Mouse (Mus musculus) retina, embryonic 14.5 days (tissue): ENCODE results near the gene Rnf180.

Source experiments
- DNase-seq: peaks from one replicate; pipeline ENCODE4 v3.0.0-alpha.2; 2015; ENCODE audit warnings: low spot score

Rnf180 gene

GRCm38 (mm10) chr13:105250767-105251166 is 43.8 kb downstream of the Rnf180 start:
- DNase-seq: no peak

DNA sequence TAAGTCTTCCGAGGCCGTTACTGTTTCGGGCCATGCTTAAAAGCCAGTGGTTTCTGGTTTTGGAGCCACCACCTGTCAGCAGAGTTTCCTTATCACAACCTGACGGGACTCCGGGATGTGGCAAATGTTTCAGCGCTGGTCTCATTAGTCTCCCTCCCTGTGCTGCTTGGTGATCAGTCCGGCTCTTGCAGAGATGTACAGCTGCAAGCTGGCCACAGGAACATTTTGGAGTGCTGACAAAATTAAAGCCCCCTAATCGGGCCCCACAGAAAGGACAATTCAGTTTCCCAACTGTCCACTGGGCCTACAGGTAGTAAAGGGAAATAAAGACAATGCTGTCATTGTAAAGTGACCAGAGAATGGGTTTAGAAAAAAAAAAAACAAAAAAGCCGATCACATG is 44.4 kb downstream of the Rnf180 start:
- DNase-seq: peak; percentile 22

GRCm38 (mm10) chr13:105249599-105249998 is 45.0 kb downstream of the Rnf180 start:
- DNase-seq: no peak

GRCm38 (mm10) chr13:105247691-105248090 is 46.9 kb downstream of the Rnf180 start:
- no peak for DNase-seq

DNA sequence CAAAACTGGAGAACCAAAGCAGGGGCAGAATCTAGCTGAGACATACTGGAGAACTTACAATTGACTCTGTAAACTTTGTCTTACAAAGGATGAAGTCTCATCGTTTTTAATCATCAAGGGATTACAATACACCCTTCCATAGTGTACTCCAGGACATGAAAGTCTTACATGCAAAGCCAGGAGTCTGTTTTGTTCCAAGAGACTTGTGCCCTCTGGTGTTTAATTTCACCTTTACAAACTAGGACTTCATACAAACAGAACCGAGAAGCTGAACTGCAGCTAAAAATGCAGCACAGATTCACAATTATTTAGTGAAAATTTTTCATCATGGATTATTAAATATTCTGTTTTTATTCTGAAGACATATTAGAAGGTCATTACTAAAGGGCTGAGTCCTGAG is 53.8 kb downstream of the Rnf180 start:
- DNase-seq: no peak

- no peak for DNase-seq
These were observed 67.5 kb downstream of the Rnf180 start for GRCm38 (mm10) chr13:105227126-105227525.

DNA sequence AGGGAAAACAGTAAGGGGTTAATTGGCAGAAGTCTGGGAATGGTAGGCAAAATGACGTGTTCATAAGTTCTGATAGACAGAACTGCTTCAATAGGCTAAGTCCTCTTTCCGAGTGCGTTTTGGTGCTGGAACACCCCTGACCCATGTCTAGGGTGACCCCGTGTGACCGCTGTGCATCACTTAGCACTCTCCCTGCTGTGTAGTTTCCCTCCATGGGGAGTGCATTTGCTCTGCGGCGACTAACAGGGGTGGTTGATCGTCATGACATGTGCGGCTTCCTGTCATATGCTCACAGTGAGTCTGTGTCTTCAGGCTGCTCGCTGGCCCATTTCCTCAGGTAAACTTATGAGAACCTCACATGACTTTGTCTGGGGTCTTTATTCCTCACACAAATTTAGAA is 70.6 kb downstream of the Rnf180 start:
- DNase-seq: peak; percentile 9

DNA sequence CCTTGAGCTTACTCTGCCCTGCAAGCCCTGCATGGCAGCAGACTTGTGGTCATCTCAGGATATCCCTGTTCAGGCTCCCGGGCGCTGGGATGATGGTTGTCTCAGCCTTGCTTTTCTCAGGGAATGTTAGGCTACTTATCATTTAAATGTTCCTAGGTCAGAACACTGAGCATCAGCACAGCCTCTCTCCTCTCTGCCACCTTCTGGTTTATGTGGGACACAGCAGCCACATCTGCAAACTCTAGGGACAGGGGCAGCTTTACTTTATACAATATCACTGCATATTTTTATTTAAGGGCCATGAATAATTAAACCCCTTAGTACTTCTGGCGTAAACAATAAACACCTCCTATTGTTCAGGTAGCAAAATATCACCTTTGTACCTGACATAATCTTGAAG is 71.5 kb downstream of the Rnf180 start:
- DNase-seq: peak; percentile 48

GRCm38 (mm10) chr13:105222016-105222725 is 72.4 kb downstream of the Rnf180 start:
- no peak for DNase-seq

GRCm38 (mm10) chr13:105210746-105211145 is 83.9 kb downstream of the Rnf180 start:
- DNase-seq: no peak

DNA sequence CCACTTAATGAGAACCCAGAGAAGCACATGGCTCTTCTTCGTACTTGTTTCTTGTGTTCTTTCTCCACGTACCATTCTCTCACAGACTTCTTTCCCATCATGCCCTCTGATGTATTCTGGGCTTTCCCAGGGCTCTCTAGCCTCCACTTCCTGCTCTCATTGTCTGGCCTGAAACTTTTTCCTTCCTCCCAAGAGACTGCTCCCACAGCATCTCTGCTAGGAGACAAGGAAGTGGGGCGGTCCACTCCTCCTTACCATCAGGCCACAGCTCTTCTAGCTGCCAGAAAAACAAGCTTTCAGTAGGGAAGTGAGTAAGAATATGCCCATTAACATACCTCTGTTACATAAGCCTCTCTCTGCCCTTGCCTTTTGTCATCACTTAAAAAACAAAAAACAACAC is 90.8 kb downstream of the Rnf180 start:
- no peak for DNase-seq

GRCm38 (mm10) chr13:105198658-105199057 is 96.0 kb downstream of the Rnf180 start:
- no peak for DNase-seq

DNA sequence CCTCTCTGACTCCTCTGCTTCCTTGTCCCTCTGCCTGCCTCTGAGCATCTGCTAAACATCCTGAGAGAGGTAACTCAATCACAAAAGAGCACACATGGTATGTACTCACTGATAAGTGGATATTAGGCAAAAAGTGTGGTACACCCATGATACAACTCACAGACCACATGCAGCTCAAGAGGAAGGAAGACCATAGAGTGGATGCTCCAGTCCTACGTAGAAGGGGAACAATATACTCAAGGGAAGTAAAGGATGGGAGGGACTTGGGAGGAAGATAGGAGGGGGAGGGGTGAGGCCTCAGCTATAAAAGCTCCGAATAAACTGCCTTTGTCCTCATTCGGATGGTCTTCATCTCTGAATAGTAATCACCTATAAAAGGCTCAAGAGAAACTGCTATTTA is 96.6 kb downstream of the Rnf180 start:
- DNase-seq: no peak

DNA sequence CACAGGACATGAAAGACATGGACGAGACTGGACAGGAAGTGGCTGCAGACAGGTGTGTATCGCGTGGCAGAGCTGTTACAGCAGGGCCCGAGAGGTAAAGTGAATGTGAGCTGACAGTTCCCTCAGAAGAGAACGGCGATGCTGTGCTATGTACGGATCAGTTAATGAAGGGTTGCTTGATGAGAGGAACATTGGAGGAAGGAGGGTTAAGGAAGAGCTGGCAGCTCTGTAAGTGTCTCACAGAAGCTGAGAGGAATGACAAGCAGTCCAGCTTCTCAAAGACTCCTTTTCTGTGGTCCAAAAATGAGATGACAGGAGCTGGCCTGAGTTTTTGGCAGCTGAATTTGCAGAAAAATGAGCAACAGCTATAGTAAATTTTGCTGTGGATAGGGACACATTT is 101.0 kb downstream of the Rnf180 start:
- DNase-seq: no peak

DNA sequence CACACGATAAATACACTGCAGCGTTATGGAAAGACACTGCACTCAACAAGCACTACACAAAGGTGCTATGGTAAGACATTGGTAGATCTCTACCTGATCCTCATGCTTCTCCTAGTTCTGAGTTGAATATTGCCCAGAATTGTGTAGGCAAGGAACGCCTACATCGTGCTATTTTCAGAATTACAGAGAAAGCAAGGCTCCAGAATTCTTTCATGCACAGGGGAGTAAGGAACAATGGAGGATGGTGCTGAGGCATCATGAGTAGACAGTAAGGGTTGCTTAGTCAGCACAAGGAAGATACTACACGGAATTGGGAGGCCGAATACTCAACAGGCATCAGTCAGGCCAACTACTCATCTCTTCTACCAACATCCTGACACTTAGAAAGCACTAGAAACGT is 105.9 kb downstream of the Rnf180 start:
- no peak for DNase-seq

DNA sequence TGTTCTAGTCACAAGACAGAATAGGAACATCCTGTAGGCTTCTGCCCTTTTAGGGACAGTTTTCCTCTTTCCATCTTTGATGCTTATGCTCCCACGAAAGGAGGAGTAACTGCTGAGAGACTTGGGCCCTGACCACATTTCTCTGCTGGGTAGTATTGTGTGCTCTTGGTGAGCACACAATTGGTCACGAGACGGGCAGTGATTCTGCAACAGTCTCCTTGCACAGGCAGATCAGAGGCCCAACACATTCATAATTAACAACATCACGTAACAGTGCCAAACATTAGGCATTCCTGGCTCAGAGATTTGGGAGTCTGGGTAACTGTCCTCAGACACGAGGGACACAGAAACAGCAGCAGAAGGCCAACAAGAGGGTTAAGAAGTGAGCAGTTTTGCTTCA is 113.8 kb downstream of the Rnf180 start:
- DNase-seq: no peak

- no peak for DNase-seq
These were observed 129.2 kb downstream of the Rnf180 start for GRCm38 (mm10) chr13:105165441-105165840.

- DNase-seq: peak; percentile 36
These were observed 140.7 kb downstream of the Rnf180 start for GRCm38 (mm10) chr13:105153955-105154354.

GRCm38 (mm10) chr13:105150006-105150405 is 144.6 kb downstream of the Rnf180 start:
- DNase-seq: no peak

DNA sequence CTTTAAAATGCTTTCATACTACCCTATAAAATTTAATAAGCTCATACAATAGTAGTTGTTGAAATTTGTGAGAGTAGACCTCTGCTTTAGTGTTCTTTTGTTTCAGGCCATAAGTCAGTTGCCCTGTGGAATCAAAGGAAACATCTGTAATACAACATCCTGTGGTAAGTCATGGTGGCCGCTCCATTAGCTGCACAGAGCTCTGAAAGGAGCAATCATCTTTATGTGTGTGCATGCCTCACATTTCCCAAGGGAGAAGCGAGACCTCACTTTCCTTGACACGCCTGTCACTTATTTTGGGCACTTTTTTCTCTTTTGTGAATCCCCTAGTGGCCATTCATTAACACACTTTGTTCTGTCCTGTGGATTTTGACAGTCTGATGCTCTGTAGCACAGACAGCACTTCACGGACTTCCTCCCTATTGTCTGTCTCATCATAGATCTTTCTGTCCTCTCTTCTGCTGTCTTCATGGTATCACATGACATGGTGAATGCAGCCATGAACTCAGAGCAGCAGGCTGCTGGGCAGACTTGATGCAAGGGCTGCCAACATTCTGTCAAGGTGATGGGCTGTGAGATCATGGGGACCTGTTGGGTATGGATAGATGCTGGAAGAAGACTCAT is 146.7 kb downstream of the Rnf180 start:
- no peak for DNase-seq

DNA sequence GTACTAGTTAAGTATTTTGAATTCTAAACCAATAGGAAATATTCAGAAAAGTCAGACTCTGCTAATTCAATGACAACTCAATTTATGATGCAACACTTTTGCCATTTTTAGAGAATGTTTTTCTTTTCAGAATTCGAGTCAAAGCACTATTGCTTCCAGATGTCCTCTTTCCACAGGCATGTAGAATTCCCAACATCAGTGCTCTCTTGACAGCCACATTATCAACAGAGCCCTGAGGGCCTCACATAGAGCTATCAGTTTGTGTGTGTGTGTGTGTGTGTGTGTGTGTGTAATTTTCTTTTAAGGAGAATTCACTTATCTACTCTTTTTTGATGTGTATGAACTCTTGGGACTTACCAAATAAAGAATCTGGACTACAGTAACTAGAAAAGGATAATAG is 147.8 kb downstream of the Rnf180 start:
- DNase-seq: no peak

DNA sequence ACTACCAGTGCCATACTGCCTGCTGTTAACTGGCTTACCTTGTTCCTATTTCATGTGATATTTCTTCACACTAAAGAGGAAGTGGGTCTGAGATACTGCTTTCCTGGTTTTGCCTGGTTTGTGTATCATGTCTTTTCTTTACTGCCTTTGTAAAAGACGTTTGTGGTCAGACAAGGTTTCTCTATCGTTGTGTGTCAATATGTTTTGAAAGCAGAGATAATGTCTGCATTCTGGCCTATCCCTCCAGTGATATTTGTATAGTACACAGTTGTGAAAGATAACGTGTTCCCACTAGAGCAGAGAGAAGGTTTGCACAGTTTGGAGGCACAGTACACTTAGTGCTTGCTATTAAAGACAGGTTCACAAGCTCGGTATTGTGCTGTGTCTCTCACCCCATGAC is 154.7 kb downstream of the Rnf180 start:
- no peak for DNase-seq

DNA sequence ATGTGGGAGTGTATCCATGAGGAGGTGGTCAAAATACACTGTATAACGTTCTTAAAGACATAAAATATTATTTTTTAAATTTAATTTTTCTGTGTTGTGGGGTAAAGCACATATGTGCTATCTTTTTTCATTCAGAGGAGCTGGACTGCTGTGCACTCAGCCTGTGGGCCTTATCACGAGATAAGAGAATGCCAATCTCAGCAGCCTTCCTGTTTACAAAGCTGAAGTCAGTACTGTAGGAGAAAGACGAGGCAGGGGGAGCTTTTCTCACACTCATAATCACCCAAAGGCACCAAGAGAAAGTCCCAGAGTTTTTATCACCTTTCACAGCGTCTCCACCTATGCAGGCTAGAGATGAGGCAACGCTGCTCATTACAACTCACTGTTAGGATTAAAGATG is 160.2 kb downstream of the Rnf180 start:
- DNase-seq: no peak

DNA sequence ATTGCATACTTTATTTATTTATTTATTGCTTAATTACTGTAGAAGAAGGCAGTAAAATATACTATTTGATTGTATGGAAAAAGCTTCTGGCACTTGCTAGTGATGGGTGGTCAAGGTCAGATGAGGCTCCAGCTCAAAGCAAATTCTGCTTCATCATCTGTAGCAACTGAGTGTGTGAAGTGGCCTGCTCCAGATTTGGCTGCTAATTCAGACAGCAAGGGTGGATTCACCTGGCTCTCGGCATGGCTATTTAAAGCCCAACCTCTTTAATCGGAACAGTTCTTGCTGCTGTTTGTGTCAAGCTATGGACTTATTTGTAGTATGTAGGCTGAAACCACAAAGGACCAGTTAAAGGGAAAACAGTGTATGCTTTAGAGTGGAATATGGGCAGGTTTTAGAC is 161.8 kb downstream of the Rnf180 start:
- no peak for DNase-seq
